Mouse (Mus musculus): Measurements from ENCODE around the gene St3gal2.

DNA sequence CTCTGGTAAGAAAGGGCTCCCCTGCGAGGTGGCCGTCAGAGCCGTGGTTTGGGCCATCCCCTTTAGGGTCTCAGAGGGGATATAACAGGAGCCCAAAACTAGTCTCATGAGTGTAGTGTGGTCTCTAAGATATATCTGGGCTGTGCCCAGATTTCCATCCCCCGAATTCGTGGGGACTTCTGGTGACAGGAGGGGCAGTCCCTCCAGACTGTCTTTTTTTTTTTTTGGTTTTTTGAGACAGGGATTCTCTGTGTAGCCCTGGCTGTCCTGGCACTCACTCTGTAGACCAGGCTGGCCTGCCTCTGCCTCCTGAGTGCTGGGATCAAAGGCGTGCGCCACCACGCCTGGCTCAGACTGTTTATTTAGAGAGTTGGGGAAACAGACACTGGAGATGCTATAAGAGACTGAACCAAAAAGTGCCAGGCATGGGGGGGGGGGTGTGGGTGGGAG, 6.0 kb downstream of the St3gal2 start:
- TF ChIP-seq CTCF (IDR thresholded peaks at IDR 0.05; ENCODE audit: low read depth) (no peak), EP300 (IDR thresholded peaks at IDR 0.05; ENCODE audit: low read depth) (no peak)

All from liver, embryonic 14.5 days (tissue).